Mouse (Mus musculus): ENCODE data around the gene Gbf1. TPM values are rescaled to one million over a fixed set of nuclear protein-coding genes. Genes with fewer than 3 reads are reported as not detected.
A peak's percentile ranks its signal among the peaks of the same experiment; 100 is the strongest.

Gene Gbf1
- total and polyA plus RNA-seq, 3 experiments = 8.6 to 26.1 (median 18.7) TPM

DNA sequence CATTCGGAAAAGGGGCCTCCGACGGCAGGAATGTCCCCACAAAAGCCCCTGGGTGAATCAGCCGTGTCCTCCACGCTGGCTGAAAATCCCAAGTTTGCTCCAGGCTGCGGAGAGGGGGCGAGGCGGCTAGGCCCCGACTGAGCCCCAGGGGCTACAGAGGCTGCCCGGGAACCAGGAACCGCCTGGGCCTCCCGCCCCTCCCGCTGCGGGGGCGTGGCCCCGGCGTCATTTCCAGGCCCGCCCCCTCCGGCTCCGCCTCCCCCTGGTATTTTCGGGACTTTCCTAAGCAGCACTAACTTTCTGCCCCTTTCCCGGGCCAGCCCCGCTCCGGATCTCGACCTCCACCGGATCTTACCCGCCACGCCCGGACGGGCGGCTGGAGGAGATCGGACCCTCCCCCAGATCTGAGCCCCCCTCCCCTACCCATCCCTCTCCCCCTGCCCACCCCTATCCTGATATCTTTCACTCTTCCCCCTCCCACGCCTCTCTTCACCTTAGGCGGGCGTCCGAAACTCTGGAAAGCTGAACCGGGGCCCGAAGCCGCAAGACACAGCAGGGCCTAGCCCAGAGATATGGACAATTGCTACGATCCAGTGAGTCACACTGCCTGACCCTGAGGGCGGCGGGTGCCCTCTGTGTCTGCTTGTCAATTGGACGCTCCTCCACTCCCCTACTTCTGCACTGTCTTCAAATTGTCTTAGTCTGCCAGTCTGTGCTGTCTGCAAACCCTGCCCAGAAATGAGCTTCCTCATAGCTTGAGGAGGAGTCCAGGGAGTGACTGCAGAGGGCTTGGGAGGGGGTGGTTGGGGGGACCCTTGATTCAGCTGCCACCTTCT is 153.3 kb downstream of the Gbf1 start:
- Histone ChIP-seq H3K36me3 (replicated peaks in 1 of 2; ENCODE audit: control insufficient read depth in 1 of 2, insufficient read depth in 1 of 2, low read length in 1 of 2) (peaks cover 40 to 47% of the 10 kb centered on the region in 2 experiments), H3K27me3 (replicated peaks) (no peaks in the 10 kb centered on the region), H3K79me2 (replicated peaks; ENCODE audit: control insufficient read depth, extremely low read depth, insufficient read depth, poor library complexity, severe bottlenecking) (peaks cover 6% of the 10 kb centered on the region), H3K9ac (ENCODE audit: insufficient read depth, low read depth) (peak overlapping the region; percentile 85), H3K4me2 (ENCODE audit: insufficient read depth, low read depth, poor library complexity, severe bottlenecking) (peak overlapping the region; percentile 91), H3K4me3 (replicated peaks in 1 of 3; ENCODE audit: low read depth in 2 of 3, low read length in 2 of 3, poor library complexity in 1 of 3) (peak overlapping the region; percentile 84 to 96 (median 95)), H3K4me1 (ENCODE audit: control insufficient read depth in 1 of 2, insufficient read depth in 2 of 2) (peaks cover 8 to 37% of the 10 kb centered on the region in 2 experiments), H3K27ac (ENCODE audit: insufficient read depth, low read depth) (peak overlapping the region; percentile 95), H3K9me3 (replicated peaks; ENCODE audit: low read length) (no peaks in the 10 kb centered on the region)
- dilution Hi-C loops (cut with MboI; ENCODE audit: extremely low pct_ligation_motif_present, extremely low pct_unique_long_range_greater_than_20kb, low sequenced_read_pairs) = no loop called here
- peak; percentile 88 for DNase-seq (ENCODE audit: extremely low read depth)
- in situ Hi-C loops (cut with MboI; ENCODE audit: low pct_ligation_motif_present, low pct_unique_long_range_greater_than_20kb, low sequenced_read_pairs) = no loop called here
- TF ChIP-seq ZC3H11A (IDR thresholded peaks at IDR 0.05; ENCODE audit: low read depth, low read length) (no peak), RAD21 (IDR thresholded peaks at IDR 0.05; ENCODE audit: low read depth, low read length) (no peak), NRF1 (IDR thresholded peaks at IDR 0.05; ENCODE audit: low read depth, low read length) (peak; percentile 22; the same call in 1 of the 2 replicates), MXI1 (IDR thresholded peaks at IDR 0.05; ENCODE audit: low read depth, low read length) (no peak), UBTF (IDR thresholded peaks at IDR 0.05; ENCODE audit: low read depth, low read length) (0 out of 2 replicates have a peak, but pooled peaks have one; percentile 27), NELFE (IDR thresholded peaks at IDR 0.05; ENCODE audit: low read depth, low read length) (peak; percentile 76), ZNF384 (IDR thresholded peaks at IDR 0.05; ENCODE audit: low read depth, low read length) (no peak), CHD2 (IDR thresholded peaks at IDR 0.05; ENCODE audit: low read length) (no peak), MEF2A (IDR thresholded peaks at IDR 0.05; ENCODE audit: borderline replicate concordance, low read depth, low read length) (peak; percentile 13; the same call in 1 of the 2 replicates), MAZ (IDR thresholded peaks at IDR 0.05; ENCODE audit: low read depth, low read length) (peak; percentile 100), MYC (IDR thresholded peaks at IDR 0.05; ENCODE audit: low read depth, low read length) (no peak), TCF12 (IDR thresholded peaks at IDR 0.05; ENCODE audit: low read depth, low read length) (peak; percentile 54), RCOR1 (conservative IDR thresholded peaks at IDR 0.05; ENCODE audit: low read depth, low read length) (no peak), EP300 (IDR thresholded peaks at IDR 0.05; ENCODE audit: low read length) (no peak), HCFC1 (IDR thresholded peaks at IDR 0.05; ENCODE audit: low read depth, low read length) (peak; percentile 69), CTCF (conservative IDR thresholded peaks at IDR 0.05 in 1 of 2, IDR thresholded peaks at IDR 0.05 in 1 of 2; ENCODE audit: low read depth in 2 of 2, low read length in 2 of 2) (no peak), TBP (conservative IDR thresholded peaks at IDR 0.05; ENCODE audit: low read depth, low read length) (0 out of 2 replicates have a peak, but pooled peaks have one; percentile 52), USF1 (IDR thresholded peaks at IDR 0.05; ENCODE audit: low read depth, low read length) (no peak), POLR2AphosphoS2 (IDR thresholded peaks at IDR 0.05; ENCODE audit: low read depth, low read length) (0 out of 2 replicates have a peak, but pooled peaks have one; percentile 50), POLR2A (IDR thresholded peaks at IDR 0.05; ENCODE audit: low read depth, low read length) (peak; percentile 83), ELF1 (IDR thresholded peaks at IDR 0.05; ENCODE audit: low read depth, low read length) (peak; percentile 90), KAT2A (IDR thresholded peaks at IDR 0.05; ENCODE audit: insufficient replicate concordance, low read length) (0 out of 2 replicates have a peak, but pooled peaks have one; percentile 48), MAFK (IDR thresholded peaks at IDR 0.05; ENCODE audit: insufficient replicate concordance, low read length) (no peak), E2F4 (IDR thresholded peaks at IDR 0.05; ENCODE audit: insufficient replicate concordance, low read depth, low read length) (no peak), ETS1 (conservative IDR thresholded peaks at IDR 0.05; ENCODE audit: low read depth, low read length) (peak; percentile 32; the same call in 1 of the 2 replicates), IRF4 (IDR thresholded peaks at IDR 0.05; ENCODE audit: low read depth, low read length) (peak; percentile 18; the same call in 1 of the 2 replicates), SIN3A (IDR thresholded peaks at IDR 0.05; ENCODE audit: low read length) (peak; percentile 76; the same call in 1 of the 2 replicates), ZMIZ1 (IDR thresholded peaks at IDR 0.05; ENCODE audit: low read depth, low read length) (peak; percentile 55; the same call in 1 of the 2 replicates), SMC3 (IDR thresholded peaks at IDR 0.05; ENCODE audit: low read depth, low read length) (no peak), GABPA (IDR thresholded peaks at IDR 0.05; ENCODE audit: insufficient replicate concordance, low read depth, low read length) (no peak)
